Mouse (Mus musculus) forebrain, postnatal 0 days (tissue): ENCODE data around the gene Gm9944. TPM values are rescaled to one million over a fixed set of nuclear protein-coding genes. Genes with fewer than 3 reads are reported as not detected.

Experiments used
- ATAC-seq: fragments of 200-750 bp; cut with Nextera tagmentation; 2 replicates; pipeline ENCODE4 v1.8.0; 2017; ENCODE audit warnings: mild to moderate bottlenecking, moderate library complexity
- DNase-seq: peaks from one replicate; pipeline ENCODE4 v3.0.0-alpha.2; 2015
- H3K27ac ChIP-seq: fragments of 300-500 bp; sonication (generic); 2 replicates; pipeline ENCODE4 v1.5.1; 2014; ENCODE audit warnings: low read depth, mild to moderate bottlenecking, antibody characterized with exemption, low read length, moderate library complexity, mixed read lengths
- H3K27me3 ChIP-seq: fragments of 300-500 bp; sonication (generic); 2 replicates; pipeline ENCODE4 v1.6.1; 2014; ENCODE audit warnings: mild to moderate bottlenecking, low read length, mixed read lengths; ENCODE audit not compliant: insufficient read depth
- H3K36me3 ChIP-seq: fragments of 300-500 bp; sonication (generic); 2 replicates; pipeline ENCODE4 v1.6.1; 2014; ENCODE audit warnings: mild to moderate bottlenecking, moderate library complexity; ENCODE audit not compliant: insufficient read depth
- H3K4me1 ChIP-seq: fragments of 300-500 bp; sonication (generic); 2 replicates; pipeline ENCODE4 v1.6.1; 2014; ENCODE audit warnings: antibody characterized with exemption; ENCODE audit not compliant: insufficient read depth
- H3K4me2 ChIP-seq: fragments of 300-500 bp; sonication (generic); 2 replicates; pipeline ENCODE4 v1.6.1; 2014; ENCODE audit warnings: low read depth, mild to moderate bottlenecking, moderate library complexity
- H3K4me3 ChIP-seq: fragments of 300-500 bp; sonication (generic); 2 replicates; pipeline ENCODE4 v1.5.1; 2014; ENCODE audit warnings: low read depth, low read length, mixed read lengths
- H3K9ac ChIP-seq: fragments of 300-500 bp; sonication (generic); 2 replicates; pipeline ENCODE4 v1.6.1; 2014; ENCODE audit warnings: mild to moderate bottlenecking
- H3K9me3 ChIP-seq: fragments of 300-500 bp; sonication (generic); 2 replicates; pipeline ENCODE4 v1.6.1; 2016; ENCODE audit warnings: low read length
- CTCF ChIP-seq: sonication (generic); IDR thresholded peaks from 2 replicates; pipeline ENCODE4 v1.5.1; 2016; ENCODE audit warnings: antibody characterized with exemption, control low read depth, low read depth
- WGBS: fragments of 180-500 bp; shearing (Covaris S2); extraction: QIAGEN DNeasy Blood & Tissue Kit; methylation state at CpG from one replicate; pipeline ENCODE4 v1.1.7; 2014; 5-methylcytosine and 5-hydroxymethylcytosine counted together
- polyA plus RNA-seq: library from polyadenylated mRNA; unstranded; fragments of >200 nt; fragmentation: Nextera tagmentation; extraction: Ambion mirVana; gene quantifications from 2 replicates; pipeline ENCODE4 v1.2.1, GENCODE M21; 2015
- total RNA-seq: library from RNA; depleted of rRNA; stranded (reverse); fragments of >200 nt; gene quantifications from 2 replicates; pipeline ENCODE4 v1.2.3, GENCODE M21; 2014; rRNA removed

Gm9944 gene
- total and polyA plus RNA-seq, 2 experiments from 2014 or later: not detected

- 68% methylated on average over 3 of the region's 3 CpGs for WGBS
- TF ChIP-seq CTCF: no peak
- H3K4me2 ChIP-seq: no peak overlapping the region
- H3K9ac ChIP-seq: no peak overlapping the region
- H3K4me1 ChIP-seq: no peaks in the 10 kb centered on the region
- H3K27me3 ChIP-seq: no peaks in the 10 kb centered on the region
- no peak for ATAC-seq
- H3K9me3 ChIP-seq: peaks cover 18% of the 10 kb centered on the region; the same call in 1 of the 2 replicates
- H3K4me3 ChIP-seq: no peak overlapping the region
- DNase-seq: no peak
- no peak overlapping the region for H3K27ac ChIP-seq
- H3K36me3 ChIP-seq: no peaks in the 10 kb centered on the region
These were observed 46.9 kb downstream of the Gm9944 start for GRCm38 (mm10) chr4:144406261-144406660.

DNA sequence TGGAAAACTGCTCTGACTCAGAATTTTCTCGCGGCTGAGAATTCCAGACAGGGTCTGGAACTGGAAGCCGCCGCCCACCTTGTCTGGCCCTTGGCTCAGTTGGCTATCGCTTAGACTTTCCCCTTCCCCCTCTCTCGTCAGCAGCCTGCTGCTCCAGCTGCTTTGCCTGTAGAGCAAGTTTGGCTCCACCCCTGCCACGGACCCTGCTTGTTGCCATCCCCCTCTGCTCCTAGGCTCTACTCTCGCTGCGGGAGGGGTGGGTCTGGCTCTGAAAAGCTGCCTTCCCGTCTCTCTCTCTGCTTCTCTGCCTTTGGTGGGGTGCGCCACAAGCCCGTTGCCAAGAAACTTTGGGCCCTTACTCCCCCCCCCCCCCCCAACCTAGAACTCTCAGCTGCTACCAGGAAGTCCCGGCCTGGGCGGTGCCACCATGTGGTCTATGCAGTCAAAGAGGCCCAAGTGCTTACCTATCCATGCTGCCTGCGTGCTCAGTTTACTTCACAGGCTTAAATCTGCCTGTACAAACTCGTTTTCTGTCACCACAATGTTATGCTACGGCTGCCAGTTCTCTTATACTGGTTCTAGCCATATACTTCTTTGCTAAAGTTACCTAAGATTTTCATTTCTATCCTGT lies 48.5 kb downstream of the Gm9944 start:
- DNase-seq: no peak
- Histone ChIP-seq H3K4me2 (no peak overlapping the region), H3K36me3 (no peaks in the 10 kb centered on the region), H3K4me1 (no peaks in the 10 kb centered on the region), H3K27ac (no peak overlapping the region), H3K4me3 (no peak overlapping the region), H3K9ac (no peak overlapping the region), H3K27me3 (no peaks in the 10 kb centered on the region), H3K9me3 (peaks cover 15% of the 10 kb centered on the region; the same call in 1 of the 2 replicates)
- TF ChIP-seq CTCF: no peak
- WGBS: 11% methylated on average over 17 of the region's 17 CpGs
- no peak for ATAC-seq

Other genes with a start within 250 kb of the Gm9944 start
- not detected in 2 replicates for gene C87977, start 240.0 kb downstream of the Gm9944 start, total RNA-seq
- gene C87977, start 240.0 kb downstream of the Gm9944 start, polyA plus RNA-seq: not detected in 2 replicates
- gene Pramel5, start 172.8 kb downstream of the Gm9944 start, total RNA-seq: not detected in 2 replicates
- gene Pramel5, start 172.8 kb downstream of the Gm9944 start, polyA plus RNA-seq: not detected in 2 replicates
- not detected in 2 replicates for gene Gm13128, start 123.1 kb downstream of the Gm9944 start, total RNA-seq
- not detected in 2 replicates for gene Gm13128, start 123.1 kb downstream of the Gm9944 start, polyA plus RNA-seq
- gene Gm13119, start 95.4 kb downstream of the Gm9944 start, total RNA-seq: not detected in 2 replicates
- not detected in 2 replicates for gene Gm13119, start 95.4 kb downstream of the Gm9944 start, polyA plus RNA-seq
- not detected in 2 replicates for gene Pramef20, start 75.4 kb downstream of the Gm9944 start, total RNA-seq
- gene Pramef20, start 75.4 kb downstream of the Gm9944 start, polyA plus RNA-seq: not detected in 2 replicates
- not detected in 2 replicates for gene Pramef12, start 44.9 kb downstream of the Gm9944 start, total RNA-seq
- not detected in 2 replicates for gene Pramef12, start 44.9 kb downstream of the Gm9944 start, polyA plus RNA-seq
- not detected in 2 replicates for gene 1700012P22Rik, start 14.5 kb downstream of the Gm9944 start, total RNA-seq
- not detected in 2 replicates for gene 1700012P22Rik, start 14.5 kb downstream of the Gm9944 start, polyA plus RNA-seq
- not detected in 2 replicates for gene Aadacl3, start 10.4 kb upstream of the Gm9944 start, total RNA-seq
- not detected in 2 replicates for gene Aadacl3, start 10.4 kb upstream of the Gm9944 start, polyA plus RNA-seq
- not detected in 2 replicates for gene 9430007A20Rik, start 66.5 kb upstream of the Gm9944 start, total RNA-seq
- not detected in 2 replicates for gene 9430007A20Rik, start 66.5 kb upstream of the Gm9944 start, polyA plus RNA-seq
- not detected in 2 replicates for gene Gm13124, start 111.8 kb upstream of the Gm9944 start, total RNA-seq
- not detected in 2 replicates for gene Gm13124, start 111.8 kb upstream of the Gm9944 start, polyA plus RNA-seq
- not detected in 2 replicates for gene Aadacl4, start 160.4 kb upstream of the Gm9944 start, total RNA-seq
- gene Aadacl4, start 160.4 kb upstream of the Gm9944 start, polyA plus RNA-seq: not detected in 2 replicates
- not detected in 2 replicates for gene Gm436, start 233.1 kb upstream of the Gm9944 start, total RNA-seq
- gene Gm436, start 233.1 kb upstream of the Gm9944 start, polyA plus RNA-seq: not detected in 2 replicates